Mouse (Mus musculus) embryonic facial prominence, embryonic 14.5 days (tissue): ENCODE results near the gene Arid5b. TPM values are rescaled to one million over a fixed set of nuclear protein-coding genes. Genes with fewer than 3 reads are reported as not detected.

Experiments
- ATAC-seq: fragments of 200-750 bp; cut with Nextera tagmentation; 2 replicates; pipeline ENCODE4 v1.8.0; 2017; ENCODE audit warnings: low read depth, moderate number of reproducible peaks, moderate TSS enrichment
- DNase-seq: peaks from one replicate; pipeline ENCODE4 v3.0.0-alpha.2; 2015; ENCODE audit warnings: low spot score
- H3K27ac ChIP-seq: fragments of 300-500 bp; sonication (generic); replicated peaks from 2 replicates; pipeline ENCODE4 v1.5.1; 2014; ENCODE audit warnings: low read depth, mild to moderate bottlenecking, low read length, moderate library complexity
- H3K27me3 ChIP-seq: fragments of 300-500 bp; sonication (generic); replicated peaks from 2 replicates; pipeline ENCODE4 v1.6.1; 2014; ENCODE audit warnings: low read length; ENCODE audit not compliant: control insufficient read depth, insufficient read depth
- H3K36me3 ChIP-seq: fragments of 300-500 bp; sonication (generic); 2 replicates; pipeline ENCODE4 v1.6.1; 2014; ENCODE audit warnings: low read length, mixed read lengths; ENCODE audit not compliant: control insufficient read depth, insufficient read depth
- H3K4me1 ChIP-seq: fragments of 300-500 bp; sonication (generic); 2 replicates; pipeline ENCODE4 v1.6.1; 2014; ENCODE audit warnings: antibody characterized with exemption, low read length; ENCODE audit not compliant: control insufficient read depth, insufficient read depth
- H3K4me2 ChIP-seq: fragments of 300-500 bp; sonication (generic); 2 replicates; pipeline ENCODE4 v1.6.1; 2014; ENCODE audit warnings: low read depth, mild to moderate bottlenecking, low read length, moderate library complexity, mixed read lengths
- H3K4me3 ChIP-seq: fragments of 300-500 bp; sonication (generic); 2 replicates; pipeline ENCODE4 v1.5.1; 2014; ENCODE audit warnings: low read depth, mild to moderate bottlenecking, low read length
- H3K9ac ChIP-seq: fragments of 300-500 bp; sonication (generic); 2 replicates; pipeline ENCODE4 v1.6.1; 2014; ENCODE audit warnings: low read depth, mild to moderate bottlenecking, low read length, moderate library complexity, mixed read lengths
- H3K9me3 ChIP-seq: fragments of 300-500 bp; sonication (generic); 2 replicates; pipeline ENCODE4 v1.6.1; 2016; ENCODE audit warnings: low read length; ENCODE audit not compliant: control insufficient read depth
- WGBS: fragments of 180-500 bp; shearing (Covaris S2); extraction: QIAGEN DNeasy Blood & Tissue Kit; methylation state at CpG from one replicate; pipeline ENCODE4 v1.1.7; 2014; 5-methylcytosine and 5-hydroxymethylcytosine counted together
- polyA plus RNA-seq: library from polyadenylated mRNA; unstranded; fragments of >200 nt; fragmentation: Nextera tagmentation; extraction: Ambion mirVana; gene quantifications from 2 replicates; pipeline ENCODE4 v1.2.1, GENCODE M21; 2014

Gene Arid5b
- polyA plus RNA-seq, 1 experiment from 2014 or later, result 34.4 TPM

GRCm38 (mm10) chr10:68246603-68247247, 31.8 kb downstream of the Arid5b start:
- no peaks in the 10 kb centered on the region for H3K9me3 ChIP-seq
- H3K4me1 ChIP-seq, result peaks cover 18% of the 10 kb centered on the region
- H3K9ac ChIP-seq, result no peak overlapping the region
- DNase-seq (no peak), ATAC-seq (no peak)
- H3K36me3 ChIP-seq, result peaks cover 18% of the 10 kb centered on the region
- WGBS, result 51% methylated on average over 7 of the region's 7 CpGs
- H3K4me3 ChIP-seq, result no peak overlapping the region
- H3K27me3 ChIP-seq, result no peaks in the 10 kb centered on the region
- H3K27ac ChIP-seq, result 0 out of 2 replicates have a peak overlapping the region, but pooled peaks have one; percentile 4
- no peak overlapping the region for H3K4me2 ChIP-seq

DNA sequence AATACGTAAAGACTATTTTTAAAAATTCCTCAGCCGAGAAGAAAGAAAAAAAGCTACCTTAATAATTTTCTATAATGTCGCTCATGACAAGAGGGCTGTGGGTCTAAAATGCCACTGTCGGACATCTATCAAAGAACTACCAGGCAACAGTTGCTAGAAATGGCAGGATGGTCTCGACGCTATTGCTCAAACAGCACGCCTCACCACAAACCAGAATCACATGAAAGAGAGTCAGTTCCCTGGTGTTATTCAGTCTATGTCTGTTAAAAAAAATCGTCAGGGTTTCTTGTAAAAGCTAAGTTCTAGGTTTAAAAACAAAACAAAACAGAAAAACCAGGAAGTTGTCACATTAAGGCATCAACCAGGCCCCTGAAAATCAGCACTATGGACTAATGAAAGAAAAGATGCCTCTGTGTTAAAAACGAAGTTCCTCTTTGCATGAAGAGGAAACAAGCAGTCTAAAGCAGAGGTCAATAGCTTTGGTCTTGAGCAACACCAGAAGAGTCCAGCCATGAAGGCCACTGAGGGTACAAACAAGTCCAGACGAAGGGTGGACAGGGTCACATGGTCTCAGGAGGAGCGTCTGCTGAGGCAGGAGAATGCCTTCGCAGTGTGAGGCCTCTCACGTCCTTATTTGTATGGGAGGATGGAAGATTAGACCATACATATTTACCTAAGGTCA, 37.6 kb downstream of the Arid5b start:
- Histone ChIP-seq H3K36me3 (peaks cover 19% of the 10 kb centered on the region), H3K4me2 (no peak overlapping the region), H3K27me3 (no peaks in the 10 kb centered on the region), H3K4me3 (no peak overlapping the region), H3K9me3 (no peaks in the 10 kb centered on the region), H3K27ac (no peak overlapping the region), H3K9ac (no peak overlapping the region), H3K4me1 (no peaks in the 10 kb centered on the region)
- DNase-seq (no peak), ATAC-seq (no peak)
- WGBS, result 80% methylated on average over 13 of the region's 13 CpGs

- Histone ChIP-seq H3K27me3 (no peaks in the 10 kb centered on the region), H3K4me2 (no peak overlapping the region), H3K4me1 (no peaks in the 10 kb centered on the region), H3K9me3 (no peaks in the 10 kb centered on the region), H3K36me3 (peaks cover 19% of the 10 kb centered on the region), H3K9ac (no peak overlapping the region), H3K27ac (no peak overlapping the region), H3K4me3 (no peak overlapping the region)
- no peak for DNase-seq
- whole genome bisulfite sequencing, result 60% methylated on average over 3 of the region's 3 CpGs
- ATAC-seq, result no peak
Measured at GRCm38 (mm10) chr10:68240094-68240803, 38.3 kb downstream of the Arid5b start.

- 0 out of 2 replicates have a peak overlapping the region, but pooled peaks have one; percentile 22 for H3K27ac ChIP-seq
- 64% methylated on average over 7 of the region's 7 CpGs for WGBS
- DNase-seq (no peak), ATAC-seq (no peak)
- H3K36me3 ChIP-seq, result peaks cover 19% of the 10 kb centered on the region
- no peaks in the 10 kb centered on the region for H3K27me3 ChIP-seq
- H3K4me2 ChIP-seq, result no peak overlapping the region
- H3K9me3 ChIP-seq, result no peaks in the 10 kb centered on the region
- H3K4me1 ChIP-seq, result no peaks in the 10 kb centered on the region
- no peak overlapping the region for H3K9ac ChIP-seq
- no peak overlapping the region for H3K4me3 ChIP-seq
Measured at GRCm38 (mm10) chr10:68239426-68240070, 39.0 kb downstream of the Arid5b start.

- H3K27ac ChIP-seq, result peak overlapping the region; percentile 22; the same call in 1 of the 2 replicates
- no peak for ATAC-seq
Measured at GRCm38 (mm10) chr10:68238707-68239425, 39.7 kb downstream of the Arid5b start.

DNA sequence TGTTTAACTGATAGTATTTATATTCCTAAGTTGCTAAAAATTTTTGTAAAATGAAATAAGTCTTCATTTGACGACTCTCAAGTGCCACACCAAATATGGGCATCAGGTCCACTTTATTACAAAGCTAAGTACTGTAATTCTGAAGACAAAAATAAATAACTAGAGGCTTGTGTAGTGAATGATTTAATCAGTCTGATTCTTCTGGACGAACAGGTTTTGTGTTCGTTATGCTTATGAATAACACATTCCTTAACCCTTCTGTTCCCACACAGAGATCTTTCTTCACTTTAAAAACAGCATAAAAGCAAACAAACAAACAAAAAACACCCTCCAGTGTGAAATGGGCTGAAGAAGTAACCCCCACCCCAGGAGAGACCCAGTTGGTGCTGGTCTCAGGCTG, 40.4 kb downstream of the Arid5b start:
- H3K27ac ChIP-seq, result no peak overlapping the region; the same call in 1 of the 2 replicates
- WGBS, result 43% methylated on average over 3 of the region's 3 CpGs
- peak; percentile 51 for DNase-seq
- no peaks in the 10 kb centered on the region for H3K9me3 ChIP-seq
- H3K9ac ChIP-seq, result no peak overlapping the region
- ATAC-seq, result no peak
- H3K4me3 ChIP-seq, result no peak overlapping the region
- peaks cover 31% of the 10 kb centered on the region for H3K36me3 ChIP-seq
- H3K4me2 ChIP-seq, result no peak overlapping the region
- no peaks in the 10 kb centered on the region for H3K4me1 ChIP-seq
- H3K27me3 ChIP-seq, result no peaks in the 10 kb centered on the region

More at GRCm38 (mm10) chr10:68238707-68239425, 39.7 kb downstream of the Arid5b start:
- H3K27me3 ChIP-seq, result no peaks in the 10 kb centered on the region
- H3K4me2 ChIP-seq, result no peak overlapping the region
- DNase-seq, result no peak
- H3K36me3 ChIP-seq, result peaks cover 25% of the 10 kb centered on the region
- H3K4me1 ChIP-seq, result no peaks in the 10 kb centered on the region
- H3K9ac ChIP-seq, result no peak overlapping the region
- no peaks in the 10 kb centered on the region for H3K9me3 ChIP-seq
- no peak overlapping the region for H3K4me3 ChIP-seq
- 51% methylated on average over 5 of the region's 5 CpGs for WGBS

- no peak overlapping the region for H3K27ac ChIP-seq
- no peak for ATAC-seq
- no peak overlapping the region for H3K4me3 ChIP-seq
- H3K9me3 ChIP-seq, result no peaks in the 10 kb centered on the region
- H3K4me1 ChIP-seq, result no peaks in the 10 kb centered on the region
- H3K36me3 ChIP-seq, result peaks cover 31% of the 10 kb centered on the region
- H3K27me3 ChIP-seq, result no peaks in the 10 kb centered on the region
- whole genome bisulfite sequencing, result 81% methylated on average over 14 of the region's 14 CpGs
- no peak overlapping the region for H3K9ac ChIP-seq
- no peak overlapping the region for H3K4me2 ChIP-seq
- DNase-seq, result no peak
Measured at GRCm38 (mm10) chr10:68236956-68237455, 41.5 kb downstream of the Arid5b start.
